Mouse (Mus musculus): ENCODE results near the gene Pla2g5. TPM values are rescaled to one million over a fixed set of nuclear protein-coding genes. Genes with fewer than 3 reads are reported as not detected.

Gene Pla2g5
- total RNA-seq, 4 experiments from 2014 or later = 1.8 to 4.8 (median 3.0) TPM

- no peak for DNase-seq (ENCODE audit: low spot score in 2 of 2)
These were observed 110.7 kb downstream of the Pla2g5 start for GRCm38 (mm10) chr4:138752603-138753002.

Other genes with a start within 250 kb of the Pla2g5 start
- 1 to 10 TPM; 3.0 to 6.3 (median 4.0) TPM for gene Vwa5b1, start 227.6 kb downstream of the Pla2g5 start, total RNA-seq (2022)
- gene Pla2g2c, start 138.7 kb downstream of the Pla2g5 start, total RNA-seq (2022) = under 1 TPM; 0.14 to 0.51 (median 0.26) TPM
- 1 to 10 TPM; 1.2 to 2.4 (median 1.5) TPM for gene Ubxn10, start 126.3 kb downstream of the Pla2g5 start, total RNA-seq (2022)
- gene Pla2g2f, start 105.9 kb downstream of the Pla2g5 start, total RNA-seq (2022) = not detected
- 1 to 10 TPM in 1 of 4 experiments, under 1 TPM in 3; 0.32 to 1.3 (median 0.69) TPM for gene Pla2g2d, start 87.7 kb downstream of the Pla2g5 start, total RNA-seq (2022)
- not detected for gene Gm13030, start 10.5 kb upstream of the Pla2g5 start, total RNA-seq (2022)
- gene Pla2g2e, start 14.5 kb upstream of the Pla2g5 start, total RNA-seq (2022) = not detected
- 10 to 100 TPM; 11.8 to 16.6 (median 15.9) TPM for gene Otud3, start 50.5 kb upstream of the Pla2g5 start, total RNA-seq (2022)
- gene Rnf186, start 103.6 kb upstream of the Pla2g5 start, total RNA-seq (2022) = not detected
- gene Tmco4, start 109.4 kb upstream of the Pla2g5 start, total RNA-seq (2022) = 1 to 10 TPM; 2.3 to 3.6 (median 3.5) TPM
- 1 to 10 TPM; 6.2 to 8.0 (median 7.4) TPM for gene Htr6, start 212.1 kb upstream of the Pla2g5 start, total RNA-seq (2022)
- gene Nbl1, start 229.5 kb upstream of the Pla2g5 start, total RNA-seq (2022) = 10 to 100 TPM; 52.1 to 64.5 (median 55.5) TPM